ENCODE assay signal across 8 mouse cellular contexts in the genomic region with DNA sequence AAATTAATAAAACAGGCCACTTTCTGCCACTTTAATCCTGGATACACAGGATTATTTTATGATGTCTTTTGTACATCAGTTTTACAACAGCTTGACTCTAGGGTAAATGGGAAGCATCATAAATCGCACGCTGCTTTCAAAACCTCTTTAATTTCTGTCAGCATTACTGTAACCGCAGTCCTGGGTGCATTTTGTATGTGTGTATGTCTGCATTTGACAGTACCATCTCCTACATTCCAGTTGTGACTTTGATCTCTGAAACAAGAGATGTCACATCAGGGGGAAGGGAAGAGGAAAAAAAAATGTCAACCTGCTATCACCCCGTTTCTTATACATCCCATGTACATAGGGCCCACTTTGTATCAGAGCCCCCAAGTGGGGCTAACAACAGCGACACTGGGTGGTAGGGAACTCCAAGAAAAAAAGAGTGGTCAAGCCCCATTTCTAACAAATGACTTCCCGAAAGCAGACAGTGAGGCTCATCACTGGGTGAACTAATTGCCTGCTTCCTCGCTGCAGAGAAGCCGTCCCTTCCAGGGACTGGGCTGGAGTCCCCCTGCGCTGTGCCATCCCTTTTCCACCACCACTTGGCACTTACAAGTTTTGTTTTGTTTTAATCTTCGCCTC. TPM values are rescaled to one million over a fixed set of nuclear protein-coding genes. Genes with fewer than 3 reads are reported as not detected.
DNase-seq lines count a peak whose midpoint lies in the region; ATAC-seq lines count a peak whose summit lies in the region.

No protein-coding gene starts in this region.

- H3K9me3 ChIP-seq in embryonic facial prominence, embryonic 14.5 days (ENCODE audit: control insufficient read depth, low read length): no peaks in the 10 kb centered on the region
- H3K9me3 ChIP-seq in neural tube, embryonic 13.5 days: no peaks in the 10 kb centered on the region

- H3K27ac ChIP-seq in embryonic facial prominence, embryonic 14.5 days (replicated peaks; ENCODE audit: low read depth, low read length): peak overlapping the region; percentile 97
- 0 out of 2 replicates have a peak overlapping the region, but pooled peaks have one; percentile 72 for H3K27ac ChIP-seq in neural tube, embryonic 13.5 days (replicated peaks)

- WGBS in embryonic facial prominence, embryonic 14.5 days: 8% methylated on average over 10 of the region's 10 CpGs
- 11% methylated on average over 10 of the region's 10 CpGs for WGBS in neural tube, embryonic 13.5 days

- no peak for ATAC-seq in embryonic facial prominence, embryonic 14.5 days (ENCODE audit: low read depth)
- no peak for ATAC-seq in neural tube, embryonic 13.5 days (ENCODE audit: low read depth)

- H3K9ac ChIP-seq in embryonic facial prominence, embryonic 14.5 days (ENCODE audit: low read depth, low read length): peak overlapping the region; percentile 92
- H3K9ac ChIP-seq in neural tube, embryonic 13.5 days: peak overlapping the region; percentile 74

- peak; percentile 6 for DNase-seq in kidney, adult 11 months
- DNase-seq in kidney, adult 8-10 months: no peak
- DNase-seq in embryonic facial prominence, embryonic 14.5 days (ENCODE audit: low spot score): no peak
- peak; percentile 16 for DNase-seq in kidney, adult 9 months
- no peak for DNase-seq in T-cell, adult 2 months (ENCODE audit: low spot score)
- no peak for DNase-seq in adrenal gland, adult 8-10 months
- DNase-seq in urinary bladder, adult 18-20 months (ENCODE audit: low spot score in 2 of 2): no peak

- peak overlapping the region; percentile 89 for H3K4me2 ChIP-seq in embryonic facial prominence, embryonic 14.5 days (ENCODE audit: low read depth, low read length)
- peak overlapping the region; percentile 98 for H3K4me2 ChIP-seq in neural tube, embryonic 13.5 days

- H3K36me3 ChIP-seq in embryonic facial prominence, embryonic 14.5 days (ENCODE audit: control insufficient read depth, insufficient read depth, low read length): no peaks in the 10 kb centered on the region
- no peaks in the 10 kb centered on the region for H3K36me3 ChIP-seq in neural tube, embryonic 13.5 days

- peak overlapping the region; percentile 83 for H3K4me3 ChIP-seq in embryonic facial prominence, embryonic 14.5 days (ENCODE audit: low read depth, low read length)
- peak overlapping the region; percentile 69 for H3K4me3 ChIP-seq in neural tube, embryonic 13.5 days

- peaks cover 34% of the 10 kb centered on the region for H3K4me1 ChIP-seq in embryonic facial prominence, embryonic 14.5 days (ENCODE audit: control insufficient read depth, insufficient read depth, low read length)
- H3K4me1 ChIP-seq in neural tube, embryonic 13.5 days (replicated peaks): peaks cover 34% of the 10 kb centered on the region

- H3K27me3 ChIP-seq in embryonic facial prominence, embryonic 14.5 days (replicated peaks; ENCODE audit: control insufficient read depth, insufficient read depth, low read length): peaks cover 16% of the 10 kb centered on the region
- H3K27me3 ChIP-seq in neural tube, embryonic 13.5 days: peaks cover 75% of the 10 kb centered on the region

RNA-seq across cellular contexts. Expression of gene Bnc2, which starts 1.3 kb away (rescaled TPM):
- polyA plus RNA-seq in embryonic facial prominence, embryonic 14.5 days (2014; fragmentation: Nextera tagmentation; extraction: Ambion mirVana): 23.9 and 26.3 TPM in 2 replicates
- 17.1 and 22.9 TPM in 2 replicates for polyA plus RNA-seq in neural tube, embryonic 13.5 days (2015; fragmentation: Nextera tagmentation; extraction: Ambion mirVana)
- total RNA-seq in adrenal gland, adult 8-10 months (2022): 10 to 100 TPM; 11.9 to 18.9 (median 15.8) TPM

Comparison
In these comparisons a context has a peak if more than half of its experiments do, and no peak if none do; other contexts are left out.
1. DNase-seq: peak in kidney, adult 11 months (single experiment) and kidney, adult 9 months (single experiment); none in kidney, adult 8-10 months (0 of 2), embryonic facial prominence, embryonic 14.5 days (single experiment), T-cell, adult 2 months (single experiment), adrenal gland, adult 8-10 months (single experiment) and urinary bladder, adult 18-20 months (0 of 2).